Mouse (Mus musculus): ENCODE measurements around the gene Wwp2.
A peak's percentile ranks its signal among the peaks of the same experiment; 100 is the strongest.

Gene Wwp2

GRCm38 (mm10) chr8:107571486-107572135 lies 135.4 kb downstream of the Wwp2 start:
- no peak for DNase-seq

- DNase-seq, result no peak
Observed at GRCm38 (mm10) chr8:107572497-107572896, 136.3 kb downstream of the Wwp2 start.

- DNase-seq, result no peak
Observed at GRCm38 (mm10) chr8:107574771-107575170, 138.6 kb downstream of the Wwp2 start.

- DNase-seq, result peak; percentile 75
Observed at GRCm38 (mm10) chr8:107576702-107577101, 140.5 kb downstream of the Wwp2 start.

GRCm38 (mm10) chr8:107577640-107578039 lies 141.5 kb downstream of the Wwp2 start:
- DNase-seq, result no peak

- DNase-seq, result no peak
Observed at GRCm38 (mm10) chr8:107578132-107578531, 142.0 kb downstream of the Wwp2 start.

- DNase-seq, result no peak
Observed at GRCm38 (mm10) chr8:107578541-107578940, 142.4 kb downstream of the Wwp2 start.

GRCm38 (mm10) chr8:107580879-107581278 lies 144.7 kb downstream of the Wwp2 start:
- DNase-seq, result no peak

GRCm38 (mm10) chr8:107581536-107581935 lies 145.4 kb downstream of the Wwp2 start:
- DNase-seq, result no peak

- DNase-seq, result no peak
Observed at GRCm38 (mm10) chr8:107582136-107582535, 146.0 kb downstream of the Wwp2 start.

GRCm38 (mm10) chr8:107587429-107587994 lies 151.3 kb downstream of the Wwp2 start:
- no peak for DNase-seq

- DNase-seq, result peak; percentile 96
Observed at GRCm38 (mm10) chr8:107587995-107588780, 152.0 kb downstream of the Wwp2 start, which contains the start of gene Psmd7. TSS of gene Psmd7 (minus strand) at chr8:107588464.

- no peak for DNase-seq
Observed at GRCm38 (mm10) chr8:107593967-107594729, 158.0 kb downstream of the Wwp2 start.

- DNase-seq, result no peak
Observed at GRCm38 (mm10) chr8:107594817-107595216, 158.7 kb downstream of the Wwp2 start.

- no peak for DNase-seq
Observed at GRCm38 (mm10) chr8:107597731-107598130, 161.6 kb downstream of the Wwp2 start.

GRCm38 (mm10) chr8:107599691-107600090 lies 163.5 kb downstream of the Wwp2 start:
- DNase-seq, result no peak

- DNase-seq, result peak; percentile 48
Observed at GRCm38 (mm10) chr8:107603026-107603425, 166.9 kb downstream of the Wwp2 start.
